ENCODE assay signal across 22 mouse cellular contexts in the genomic region with DNA sequence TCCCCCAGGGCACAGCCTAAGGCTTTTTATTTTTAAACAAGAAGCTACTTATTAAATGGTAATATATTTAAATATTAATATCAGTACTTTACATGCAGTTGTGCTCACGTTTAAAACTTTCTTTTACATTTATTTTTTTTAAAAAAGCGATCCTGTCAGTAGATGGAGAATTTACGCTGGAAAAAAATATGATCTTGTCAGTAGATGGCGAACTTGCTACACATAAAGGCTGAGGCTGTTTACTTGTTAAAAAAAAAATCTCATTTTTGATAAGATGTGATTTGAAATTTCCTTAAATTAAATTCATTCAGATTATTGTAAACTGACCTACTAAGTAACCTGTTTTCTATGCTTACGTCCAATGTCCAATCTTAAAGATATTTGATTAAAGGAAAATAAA.
DNase-seq lines count a peak whose midpoint lies in the region; ATAC-seq and TF ChIP-seq lines count a peak whose summit lies in the region.
"Had no signal": no experiment of that assay in that cellular context is flagged by ENCODE, and none has a peak within 500 bp of the region (broad histone marks: within the 10 kb centered on the region; RNA-seq: fewer than 3 reads in every experiment).

No protein-coding gene starts in this region.

- no peak overlapping the region for H3K4me2 ChIP-seq in embryonic facial prominence, embryonic 11.5 days (ENCODE audit: low read depth, low read length)
- no peak overlapping the region for H3K4me2 ChIP-seq in hindbrain, postnatal 0 days (ENCODE audit: low read depth, low read length)
- no peak overlapping the region for H3K4me2 ChIP-seq in midbrain, postnatal 0 days (ENCODE audit: low read depth, low read length, poor library complexity, severe bottlenecking)
- H3K4me2 ChIP-seq in midbrain, embryonic 13.5 days (replicated peaks): no peak overlapping the region
- H3K4me2 ChIP-seq: embryonic facial prominence, embryonic 15.5 days; hindbrain, embryonic 12.5 days; intestine, embryonic 15.5 days; limb, embryonic 13.5 days; liver, embryonic 13.5 days; lung, embryonic 15.5 days; midbrain, embryonic 12.5 days; neural tube, embryonic 15.5 days had no signal

- ATAC-seq in embryonic facial prominence, embryonic 11.5 days (replicated peaks; ENCODE audit: insufficient number of reproducible peaks, low FRiP score, low TSS enrichment, low read depth): no peak
- no peak for ATAC-seq in hindbrain, postnatal 0 days
- ATAC-seq in midbrain, postnatal 0 days (ENCODE audit: low FRiP score): no peak
- no peak for ATAC-seq in midbrain, embryonic 13.5 days
- ATAC-seq: CD4-positive, CD25-positive, alpha-beta regulatory T cell, adult 4 months; intestine, embryonic 15.5 days had no signal

- peak; percentile 11 for DNase-seq in embryonic facial prominence, embryonic 11.5 days (ENCODE audit: low spot score)
- DNase-seq in embryonic facial prominence, embryonic 10.5 days (ENCODE audit: low spot score): no peak
- peak; percentile 54 for DNase-seq in hindbrain, postnatal 0 days (ENCODE audit: low spot score)
- no peak for DNase-seq in hindbrain, embryonic 10.5 days (ENCODE audit: low spot score)
- DNase-seq in midbrain, postnatal 0 days (ENCODE audit: low spot score): peak; percentile 41
- DNase-seq in spleen, adult 12 weeks (ENCODE audit: low spot score): no peak
- no peak for DNase-seq in cerebellum, adult 8-10 months
- DNase-seq: gastrocnemius, postnatal 10 days; kidney, postnatal 4 days; liver, embryonic 13.5 days; thymus, postnatal 36 days had no signal

- no peak overlapping the region for H3K9ac ChIP-seq in embryonic facial prominence, embryonic 11.5 days (replicated peaks; ENCODE audit: low read length)
- no peak overlapping the region for H3K9ac ChIP-seq in hindbrain, postnatal 0 days (replicated peaks; ENCODE audit: low read length)
- no peak overlapping the region for H3K9ac ChIP-seq in midbrain, postnatal 0 days (replicated peaks; ENCODE audit: low read length, poor library complexity, severe bottlenecking)
- H3K9ac ChIP-seq in midbrain, embryonic 13.5 days (replicated peaks): no peak overlapping the region
- H3K9ac ChIP-seq: embryonic facial prominence, embryonic 15.5 days; hindbrain, embryonic 12.5 days; intestine, embryonic 15.5 days; limb, embryonic 13.5 days; liver, embryonic 13.5 days; lung, embryonic 15.5 days; midbrain, embryonic 12.5 days; neural tube, embryonic 15.5 days had no signal

- no peaks in the 10 kb centered on the region for H3K27me3 ChIP-seq in embryonic facial prominence, embryonic 11.5 days (ENCODE audit: control insufficient read depth, insufficient read depth, low read length)
- no peaks in the 10 kb centered on the region for H3K27me3 ChIP-seq in embryonic facial prominence, embryonic 10.5 days (replicated peaks; ENCODE audit: low read depth, poor library complexity, severe bottlenecking)
- no peaks in the 10 kb centered on the region for H3K27me3 ChIP-seq in hindbrain, postnatal 0 days (ENCODE audit: insufficient read depth, low read length)
- no peaks in the 10 kb centered on the region for H3K27me3 ChIP-seq in hindbrain, embryonic 10.5 days (ENCODE audit: insufficient read depth, poor library complexity, severe bottlenecking)
- no peaks in the 10 kb centered on the region for H3K27me3 ChIP-seq in midbrain, postnatal 0 days (ENCODE audit: insufficient read depth, low read length)
- H3K27me3 ChIP-seq in midbrain, embryonic 13.5 days: no peaks in the 10 kb centered on the region
- H3K27me3 ChIP-seq: embryonic facial prominence, embryonic 15.5 days; hindbrain, embryonic 12.5 days; intestine, embryonic 15.5 days; limb, embryonic 13.5 days; liver, embryonic 13.5 days; lung, embryonic 15.5 days; midbrain, embryonic 12.5 days; neural tube, embryonic 15.5 days had no signal

- H3K4me3 ChIP-seq in embryonic facial prominence, embryonic 11.5 days (ENCODE audit: low read depth, low read length): no peak overlapping the region
- H3K4me3 ChIP-seq in embryonic facial prominence, embryonic 10.5 days: no peak overlapping the region
- no peak overlapping the region for H3K4me3 ChIP-seq in hindbrain, postnatal 0 days (ENCODE audit: low read length)
- no peak overlapping the region for H3K4me3 ChIP-seq in hindbrain, embryonic 10.5 days
- no peak overlapping the region for H3K4me3 ChIP-seq in midbrain, postnatal 0 days (ENCODE audit: low read depth, low read length)
- no peak overlapping the region for H3K4me3 ChIP-seq in midbrain, embryonic 13.5 days (replicated peaks)
- H3K4me3 ChIP-seq: embryonic facial prominence, embryonic 15.5 days; hindbrain, embryonic 12.5 days; intestine, embryonic 15.5 days; limb, embryonic 13.5 days; liver, embryonic 13.5 days; lung, embryonic 15.5 days; midbrain, embryonic 12.5 days; neural tube, embryonic 15.5 days had no signal

- peak; percentile 44 for TF ChIP-seq CTCF in hindbrain, postnatal 0 days (IDR thresholded peaks at IDR 0.05; ENCODE audit: low read depth)
- peak; percentile 71 for TF ChIP-seq CTCF in midbrain, postnatal 0 days (IDR thresholded peaks at IDR 0.05)

- no peak overlapping the region for H3K27ac ChIP-seq in embryonic facial prominence, embryonic 11.5 days (replicated peaks; ENCODE audit: low read depth, low read length)
- H3K27ac ChIP-seq in embryonic facial prominence, embryonic 10.5 days (replicated peaks): no peak overlapping the region
- no peak overlapping the region for H3K27ac ChIP-seq in hindbrain, postnatal 0 days
- H3K27ac ChIP-seq in hindbrain, embryonic 10.5 days: no peak overlapping the region
- H3K27ac ChIP-seq in midbrain, postnatal 0 days (ENCODE audit: low read depth, low read length): no peak overlapping the region
- no peak overlapping the region for H3K27ac ChIP-seq in midbrain, embryonic 13.5 days
- H3K27ac ChIP-seq: embryonic facial prominence, embryonic 15.5 days; hindbrain, embryonic 12.5 days; intestine, embryonic 15.5 days; limb, embryonic 13.5 days; liver, embryonic 13.5 days; lung, embryonic 15.5 days; macrophage; midbrain, embryonic 12.5 days; neural tube, embryonic 15.5 days had no signal

- no peaks in the 10 kb centered on the region for H3K36me3 ChIP-seq in embryonic facial prominence, embryonic 11.5 days (replicated peaks; ENCODE audit: control insufficient read depth, insufficient read depth, low read depth, low read length)
- no peaks in the 10 kb centered on the region for H3K36me3 ChIP-seq in embryonic facial prominence, embryonic 10.5 days (replicated peaks)
- H3K36me3 ChIP-seq in hindbrain, postnatal 0 days (ENCODE audit: insufficient read depth, low read length): no peaks in the 10 kb centered on the region
- no peaks in the 10 kb centered on the region for H3K36me3 ChIP-seq in hindbrain, embryonic 10.5 days
- H3K36me3 ChIP-seq in midbrain, postnatal 0 days (ENCODE audit: insufficient read depth, low read length): no peaks in the 10 kb centered on the region
- H3K36me3 ChIP-seq in midbrain, embryonic 13.5 days: no peaks in the 10 kb centered on the region
- H3K36me3 ChIP-seq: embryonic facial prominence, embryonic 15.5 days; G1E; hindbrain, embryonic 12.5 days; intestine, embryonic 15.5 days; limb, embryonic 13.5 days; liver, embryonic 13.5 days; lung, embryonic 15.5 days; midbrain, embryonic 12.5 days; neural tube, embryonic 15.5 days had no signal

- WGBS in embryonic facial prominence, embryonic 11.5 days: 69% methylated on average over 5 of the region's 5 CpGs
- 67% methylated on average over 5 of the region's 5 CpGs for WGBS in embryonic facial prominence, embryonic 10.5 days
- 62% methylated on average over 5 of the region's 5 CpGs for WGBS in hindbrain, postnatal 0 days
- WGBS in hindbrain, embryonic 10.5 days: 69% methylated on average over 5 of the region's 5 CpGs
- 51% methylated on average over 5 of the region's 5 CpGs for WGBS in midbrain, postnatal 0 days
- 69% methylated on average over 5 of the region's 5 CpGs for WGBS in midbrain, embryonic 13.5 days

- no peaks in the 10 kb centered on the region for H3K4me1 ChIP-seq in embryonic facial prominence, embryonic 11.5 days (ENCODE audit: control insufficient read depth, insufficient read depth, low read length)
- no peaks in the 10 kb centered on the region for H3K4me1 ChIP-seq in embryonic facial prominence, embryonic 10.5 days
- H3K4me1 ChIP-seq in hindbrain, postnatal 0 days (ENCODE audit: insufficient read depth, low read length): no peaks in the 10 kb centered on the region
- no peaks in the 10 kb centered on the region for H3K4me1 ChIP-seq in hindbrain, embryonic 10.5 days (replicated peaks)
- H3K4me1 ChIP-seq in midbrain, postnatal 0 days (ENCODE audit: insufficient read depth, low read length): no peaks in the 10 kb centered on the region
- H3K4me1 ChIP-seq in midbrain, embryonic 13.5 days (replicated peaks): no peaks in the 10 kb centered on the region
- H3K4me1 ChIP-seq: embryonic facial prominence, embryonic 15.5 days; hindbrain, embryonic 12.5 days; intestine, embryonic 15.5 days; limb, embryonic 13.5 days; liver, embryonic 13.5 days; lung, embryonic 15.5 days; midbrain, embryonic 12.5 days; neural tube, embryonic 15.5 days had no signal

- H3K9me3 ChIP-seq in embryonic facial prominence, embryonic 11.5 days (replicated peaks; ENCODE audit: control insufficient read depth, low read length): no peaks in the 10 kb centered on the region
- H3K9me3 ChIP-seq in embryonic facial prominence, embryonic 10.5 days: no peaks in the 10 kb centered on the region
- H3K9me3 ChIP-seq in hindbrain, postnatal 0 days (ENCODE audit: low read length): no peaks in the 10 kb centered on the region
- no peaks in the 10 kb centered on the region for H3K9me3 ChIP-seq in hindbrain, embryonic 10.5 days
- no peaks in the 10 kb centered on the region for H3K9me3 ChIP-seq in midbrain, postnatal 0 days (ENCODE audit: low read length)
- no peaks in the 10 kb centered on the region for H3K9me3 ChIP-seq in midbrain, embryonic 13.5 days
- H3K9me3 ChIP-seq: embryonic facial prominence, embryonic 15.5 days; hindbrain, embryonic 12.5 days; intestine, embryonic 15.5 days; limb, embryonic 13.5 days; liver, embryonic 13.5 days; lung, embryonic 15.5 days; midbrain, embryonic 12.5 days; neural tube, embryonic 15.5 days had no signal

Comparison
In these comparisons a context has a peak if more than half of its experiments do, and no peak if none do; other contexts are left out.
1. DNase-seq: peak in embryonic facial prominence, embryonic 11.5 days (single experiment), hindbrain, postnatal 0 days (single experiment) and midbrain, postnatal 0 days (single experiment); none in embryonic facial prominence, embryonic 10.5 days (single experiment), hindbrain, embryonic 10.5 days (single experiment), spleen, adult 12 weeks (single experiment) and cerebellum, adult 8-10 months (single experiment).